Mouse (Mus musculus): ENCODE measurements at regions not wholly inside any gene's neighbourhood (a gene's known extent, or its start where the extent isn't known, plus 50 kb on each side); places are given as distances from the start of the nearest gene placed in this dataset.

DNA sequence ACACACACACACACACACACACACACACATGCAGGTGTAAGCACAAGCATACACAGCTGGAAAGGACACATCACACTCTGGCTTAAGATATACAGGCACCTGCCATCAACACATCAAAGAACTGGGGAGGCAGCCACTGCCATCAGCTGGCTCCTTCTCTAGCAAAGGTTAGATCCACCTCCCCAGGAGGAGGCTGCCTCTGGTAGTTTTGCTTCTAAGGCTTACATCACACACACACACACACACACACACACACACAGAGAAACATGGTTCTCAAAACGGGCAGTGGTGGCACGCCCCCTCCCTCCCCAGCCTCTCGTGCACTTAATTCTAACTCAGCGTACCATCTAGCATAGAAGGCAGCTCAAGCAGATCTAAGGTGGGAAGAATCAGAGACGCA is 126.9 kb upstream of the Zdhhc25 start:
- no peak for DNase-seq (ENCODE audit: low spot score)

GRCm38 (mm10) chr15:88483471-88483870 is 116.6 kb upstream of the Zdhhc25 start:
- DNase-seq (ENCODE audit: low spot score) = no peak

- no peak for DNase-seq (ENCODE audit: low spot score)
Observed at GRCm38 (mm10) chr15:88489715-88490114, 110.4 kb upstream of the Zdhhc25 start.

DNA sequence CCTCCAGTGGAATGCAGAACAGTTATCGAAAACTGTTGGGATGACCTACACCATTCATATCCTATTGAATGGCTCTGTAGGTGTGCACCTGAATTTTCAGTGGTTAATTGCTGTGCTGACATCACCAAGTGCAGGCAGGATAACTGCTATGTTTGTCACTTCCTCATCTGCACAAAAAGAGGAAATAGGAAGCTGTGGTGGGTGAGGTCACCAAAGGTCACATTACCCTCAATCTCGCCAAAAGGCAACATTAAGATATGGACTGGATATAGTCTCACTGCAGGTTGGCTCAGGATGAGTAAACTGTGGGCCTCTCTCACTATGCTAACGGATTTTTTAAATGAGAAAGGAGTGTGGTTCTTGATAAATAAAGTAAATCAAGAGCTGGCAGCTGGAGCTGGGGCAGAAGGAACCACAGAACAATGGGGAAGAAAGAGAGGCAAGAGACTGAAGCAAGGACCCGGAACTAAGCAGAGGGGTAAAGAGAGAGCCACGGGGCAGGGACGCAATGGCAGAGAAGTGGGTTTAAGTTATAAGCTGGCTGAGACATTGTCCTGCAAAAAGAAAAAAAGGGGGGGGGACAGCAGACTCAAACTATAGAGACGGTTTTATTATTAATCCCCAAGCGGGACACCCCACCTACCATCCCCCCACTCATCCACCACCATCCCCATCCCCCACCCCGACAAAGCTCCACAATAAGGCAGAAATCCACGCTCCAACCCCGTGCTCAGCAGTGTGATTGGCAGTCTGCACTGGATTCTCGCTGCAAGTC is 109.6 kb upstream of the Zdhhc25 start:
- DNase-seq (ENCODE audit: low spot score) = no peak

- DNase-seq (ENCODE audit: low spot score) = no peak
Observed at GRCm38 (mm10) chr15:88491091-88491366, 109.1 kb upstream of the Zdhhc25 start.

DNA sequence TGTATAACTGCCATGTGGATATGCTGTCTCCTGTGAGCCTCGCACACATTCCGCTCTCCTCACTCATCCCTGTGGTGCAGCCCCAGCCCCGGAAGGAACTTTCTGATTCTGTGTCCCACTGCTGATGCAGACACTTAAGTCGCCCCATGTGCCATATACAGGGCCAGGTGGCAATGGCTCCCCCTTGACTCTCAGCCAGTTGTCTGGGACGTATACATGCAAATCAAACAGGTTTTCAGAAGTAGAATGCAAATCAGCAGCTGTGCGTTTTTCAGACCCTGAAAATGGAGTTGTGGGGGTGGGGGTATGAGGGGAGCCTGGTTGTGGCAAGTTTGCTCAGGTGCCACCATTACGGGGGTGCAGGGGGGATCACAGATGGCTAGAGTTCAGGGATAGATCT is 102.1 kb upstream of the Zdhhc25 start:
- DNase-seq (ENCODE audit: low spot score) = no peak

- no peak for DNase-seq (ENCODE audit: low spot score)
Observed at GRCm38 (mm10) chr15:88502311-88502710, 97.8 kb upstream of the Zdhhc25 start.

GRCm38 (mm10) chr15:88503896-88504295 is 96.2 kb upstream of the Zdhhc25 start:
- no peak for DNase-seq (ENCODE audit: low spot score)

GRCm38 (mm10) chr15:88505491-88506119 is 94.5 kb upstream of the Zdhhc25 start:
- no peak for DNase-seq (ENCODE audit: low spot score)

- DNase-seq (ENCODE audit: low spot score) = no peak
Observed at GRCm38 (mm10) chr15:88507886-88508285, 92.2 kb upstream of the Zdhhc25 start.

DNA sequence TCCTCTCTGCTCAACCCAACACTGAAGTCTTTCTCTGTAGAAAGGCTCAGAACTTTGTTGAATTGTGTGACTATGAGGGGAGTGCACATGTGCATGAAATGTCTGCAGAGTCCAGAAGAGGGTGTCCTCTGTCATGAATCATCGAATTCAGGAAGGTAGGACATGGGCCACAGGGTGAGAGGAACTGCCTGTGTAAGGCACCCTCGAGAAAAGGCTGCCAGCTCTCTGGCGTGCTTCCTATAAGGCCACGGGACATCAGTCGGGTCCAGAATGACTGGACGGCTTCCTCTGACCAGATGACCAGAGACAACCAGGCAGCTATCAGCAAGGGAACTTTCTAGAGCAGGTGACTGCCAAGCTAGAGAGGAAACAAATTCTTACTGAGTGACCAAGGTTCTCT is 91.1 kb upstream of the Zdhhc25 start:
- DNase-seq (ENCODE audit: low spot score) = no peak

DNA sequence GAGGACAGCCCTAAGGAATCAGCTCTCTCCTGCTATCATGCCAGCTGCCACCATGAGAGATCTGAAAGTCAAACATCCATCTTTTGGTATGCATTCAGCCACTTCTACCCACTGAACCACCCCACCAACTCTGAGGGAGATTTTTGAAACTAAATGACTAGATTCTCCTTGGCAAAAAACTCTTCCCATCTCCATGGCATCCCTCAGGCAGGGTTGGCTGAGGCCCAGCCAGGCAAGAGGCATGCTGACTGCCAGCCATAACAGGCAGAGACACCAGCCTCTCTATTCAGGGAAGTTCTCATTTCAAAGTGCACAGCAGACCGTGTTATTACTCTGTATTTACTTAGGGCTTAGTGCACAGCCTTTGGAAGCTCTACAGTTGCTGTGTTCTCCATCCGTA is 90.5 kb upstream of the Zdhhc25 start:
- DNase-seq (ENCODE audit: low spot score) = no peak

DNA sequence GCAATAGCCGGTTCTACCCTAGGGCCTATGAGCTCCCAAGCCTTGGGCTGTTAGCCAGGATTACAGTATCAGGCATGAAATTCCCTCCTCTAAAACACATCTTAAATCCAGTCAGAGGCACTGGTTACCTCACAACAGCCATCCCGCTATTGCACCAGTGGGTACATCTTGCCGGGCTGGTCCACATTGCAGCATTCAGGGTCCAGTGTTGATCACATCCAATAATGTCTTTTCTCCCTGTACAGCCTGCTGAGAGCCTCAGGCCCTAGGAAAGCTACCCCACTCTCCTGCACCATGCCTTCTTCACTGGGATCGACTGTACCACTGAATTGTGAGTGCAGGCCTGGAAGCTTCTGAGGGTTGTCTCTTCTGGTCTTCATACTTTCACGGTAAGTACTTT is 86.0 kb upstream of the Zdhhc25 start:
- DNase-seq (ENCODE audit: low spot score) = no peak

- DNase-seq (ENCODE audit: low spot score) = no peak
Observed at GRCm38 (mm10) chr15:88531218-88531617, 68.9 kb upstream of the Zdhhc25 start.

DNA sequence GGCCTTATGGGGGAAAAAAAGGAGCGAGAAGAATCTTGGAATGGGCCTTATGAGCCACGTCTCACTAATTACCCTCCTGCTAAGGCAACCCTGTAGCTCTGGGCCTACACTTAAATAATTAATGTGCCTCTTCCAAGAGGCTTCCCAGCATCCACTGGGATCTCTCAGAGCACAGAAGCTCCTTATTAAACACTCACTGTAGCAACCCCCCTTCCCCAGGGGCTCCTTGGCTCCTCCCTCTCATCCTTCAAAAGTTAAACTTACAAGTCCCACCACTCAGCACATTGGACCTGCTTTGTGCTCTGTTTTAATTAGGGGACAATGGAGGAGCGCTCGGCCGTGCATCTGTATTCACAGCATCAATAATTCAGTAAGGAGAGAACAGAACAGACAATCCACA is 68.1 kb upstream of the Zdhhc25 start:
- peak; percentile 16 for DNase-seq (ENCODE audit: low spot score)

- DNase-seq (ENCODE audit: low spot score) = no peak
Observed at GRCm38 (mm10) chr15:88533354-88533753, 66.7 kb upstream of the Zdhhc25 start.

- DNase-seq (ENCODE audit: low spot score) = no peak
Observed at GRCm38 (mm10) chr15:88535516-88535915, 64.6 kb upstream of the Zdhhc25 start.

DNA sequence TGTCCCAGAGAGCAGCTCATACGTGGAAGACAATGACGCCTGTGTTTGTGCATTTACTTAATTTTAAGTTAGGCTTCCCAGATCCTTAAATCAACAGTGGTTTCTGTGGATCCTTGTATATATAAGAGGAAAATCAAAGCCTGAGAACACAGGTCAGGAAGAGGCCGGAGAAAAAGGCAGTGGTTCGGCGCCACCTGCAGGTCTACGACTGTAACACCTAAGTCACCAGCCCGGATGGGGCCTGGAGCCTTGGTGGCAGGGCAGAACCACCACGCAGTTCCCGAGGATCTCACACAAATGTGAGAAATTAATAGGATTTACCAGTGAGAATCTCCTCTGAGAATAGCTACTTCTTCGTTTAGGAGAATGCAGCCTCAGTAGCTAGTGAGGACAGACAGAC is 62.9 kb upstream of the Zdhhc25 start:
- DNase-seq (ENCODE audit: low spot score) = peak; percentile 80

GRCm38 (mm10) chr15:88542567-88542966 is 57.5 kb upstream of the Zdhhc25 start:
- DNase-seq (ENCODE audit: low spot score) = no peak

DNA sequence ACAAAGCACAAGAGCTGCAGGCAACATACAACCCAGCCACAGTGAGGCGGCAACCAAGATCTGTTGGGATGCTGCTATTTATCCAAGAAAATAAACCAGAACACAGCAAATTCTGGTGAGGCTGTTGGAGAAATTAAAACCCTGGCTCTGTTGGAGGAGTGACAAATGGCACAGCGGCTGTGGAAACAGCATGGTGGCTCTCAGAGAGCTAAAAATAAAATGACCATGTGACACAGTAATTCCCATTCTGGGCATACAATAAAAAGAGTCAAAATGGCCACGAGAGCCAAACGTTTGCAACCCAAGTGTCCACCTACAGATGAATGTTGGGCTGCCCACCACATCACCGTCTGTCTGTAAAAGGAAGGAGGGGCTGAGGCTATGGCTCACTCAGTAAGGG is 55.9 kb upstream of the Zdhhc25 start:
- DNase-seq (ENCODE audit: low spot score) = no peak

DNA sequence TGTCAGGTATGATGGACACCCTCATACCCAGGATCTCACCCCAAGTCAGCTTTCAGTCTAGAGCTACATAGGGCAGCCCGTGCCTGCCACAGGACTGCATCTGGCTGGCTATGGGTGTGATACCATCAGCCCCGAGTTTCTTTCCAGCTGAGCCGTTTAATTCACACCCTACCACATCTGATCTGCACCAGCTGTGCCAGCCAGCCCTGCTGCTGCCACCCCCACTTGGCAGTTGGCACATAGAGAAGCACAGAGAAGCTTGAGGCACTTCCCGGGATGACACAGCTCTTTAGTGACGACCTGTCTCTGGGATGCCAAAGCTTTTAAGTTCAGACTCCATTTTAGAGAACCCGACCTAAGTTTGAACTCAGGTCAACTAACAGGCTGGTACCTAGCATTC is 51.8 kb upstream of the Zdhhc25 start:
- no peak for DNase-seq (ENCODE audit: low spot score)

Data from embryo, embryonic 10 days (tissue).